Mouse (Mus musculus): ENCODE data around the gene Lrch3.

DNA sequence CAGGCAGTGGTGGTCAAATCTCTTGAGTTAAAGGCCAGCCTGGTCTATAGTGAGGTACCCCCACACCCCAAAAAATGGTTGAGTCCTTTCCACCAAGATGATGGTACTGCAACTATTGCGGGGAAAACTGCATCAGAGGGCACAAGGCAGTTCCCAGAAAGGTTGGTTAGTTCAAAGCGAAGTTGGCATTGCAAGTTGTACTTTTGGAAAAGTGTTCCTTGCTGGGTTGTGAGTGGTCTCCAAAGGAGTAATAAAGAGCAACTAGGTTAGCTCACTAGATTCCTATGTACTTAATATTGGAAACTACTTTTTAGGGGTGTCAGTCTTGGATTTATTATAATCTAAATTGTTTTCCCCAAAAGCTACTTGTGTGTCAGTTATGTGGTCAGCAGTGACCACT, 147.0 kb downstream of the Lrch3 start:
- TF ChIP-seq CTCF (IDR thresholded peaks at IDR 0.05; ENCODE audit: borderline replicate concordance, insufficient read depth, low read depth, low read length) (no peak), POLR2A (IDR thresholded peaks at IDR 0.05; ENCODE audit: borderline replicate concordance, insufficient read depth, low read length) (no peak)
